Mouse (Mus musculus) heart, adult 18-20 months (tissue): ENCODE data around the gene Atp2b1. TPM values are rescaled to one million over a fixed set of nuclear protein-coding genes. Genes with fewer than 3 reads are reported as not detected.

Source experiments
- DNase-seq, 2 experiments: peaks; one replicate each; pipeline ENCODE4 v3.0.0; 2021 to 2022; ENCODE audit warnings: mixed read lengths in 1 of 2
- total RNA-seq, 2 experiments: library from RNA; stranded (reverse); gene quantifications; 2 replicates each; pipeline ENCODE4 v1.2.3; 2021

Atp2b1 gene
- total RNA-seq, 2 experiments from 2014 or later: 61.2 to 61.4 TPM

DNA sequence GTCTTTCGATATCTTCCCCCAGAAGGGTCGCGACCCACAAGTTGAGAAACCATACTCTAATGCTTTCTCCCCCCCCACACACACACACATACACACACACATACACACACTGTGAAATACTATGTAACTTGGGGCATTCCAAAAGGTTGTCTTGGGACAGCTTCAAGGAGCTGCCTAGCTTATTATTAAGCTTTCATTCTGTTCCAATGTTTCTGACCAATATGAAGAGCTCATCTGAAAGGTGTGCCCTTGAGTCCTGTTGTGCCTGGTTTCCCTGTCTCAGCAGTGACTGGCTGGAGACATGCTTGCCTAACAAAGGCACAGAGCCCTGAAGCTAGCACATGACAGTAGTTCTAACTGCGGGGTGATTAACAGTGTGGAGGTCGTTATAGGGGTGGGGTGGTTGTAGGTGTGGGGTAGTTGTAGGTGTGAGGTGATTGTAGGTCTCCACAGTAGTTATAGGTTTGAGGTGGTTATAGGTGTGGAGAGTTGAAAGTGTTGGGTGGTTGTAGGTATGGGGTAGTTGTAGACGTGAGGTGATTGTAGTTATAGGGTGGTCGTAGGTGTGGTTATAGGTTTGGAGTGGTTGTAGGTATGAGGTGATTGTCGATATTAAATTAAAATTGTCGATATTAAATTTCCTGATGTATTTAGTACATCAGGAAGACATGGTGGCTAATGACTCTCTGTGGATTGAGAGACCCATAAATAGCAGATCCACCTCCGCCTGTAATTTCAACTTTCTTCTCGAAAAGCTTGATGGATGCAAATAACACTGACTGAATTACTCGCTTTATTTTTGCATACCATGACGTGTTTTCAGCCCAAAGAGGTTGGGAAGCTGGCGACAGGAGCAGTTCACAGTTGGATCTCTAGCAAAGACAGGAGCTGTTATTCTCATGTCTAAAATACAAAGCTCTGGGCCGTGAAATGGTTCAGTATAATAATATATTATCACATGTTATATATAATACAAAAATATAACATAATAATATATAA, 119.9 kb downstream of the Atp2b1 start:
- no peak for DNase-seq

DNA sequence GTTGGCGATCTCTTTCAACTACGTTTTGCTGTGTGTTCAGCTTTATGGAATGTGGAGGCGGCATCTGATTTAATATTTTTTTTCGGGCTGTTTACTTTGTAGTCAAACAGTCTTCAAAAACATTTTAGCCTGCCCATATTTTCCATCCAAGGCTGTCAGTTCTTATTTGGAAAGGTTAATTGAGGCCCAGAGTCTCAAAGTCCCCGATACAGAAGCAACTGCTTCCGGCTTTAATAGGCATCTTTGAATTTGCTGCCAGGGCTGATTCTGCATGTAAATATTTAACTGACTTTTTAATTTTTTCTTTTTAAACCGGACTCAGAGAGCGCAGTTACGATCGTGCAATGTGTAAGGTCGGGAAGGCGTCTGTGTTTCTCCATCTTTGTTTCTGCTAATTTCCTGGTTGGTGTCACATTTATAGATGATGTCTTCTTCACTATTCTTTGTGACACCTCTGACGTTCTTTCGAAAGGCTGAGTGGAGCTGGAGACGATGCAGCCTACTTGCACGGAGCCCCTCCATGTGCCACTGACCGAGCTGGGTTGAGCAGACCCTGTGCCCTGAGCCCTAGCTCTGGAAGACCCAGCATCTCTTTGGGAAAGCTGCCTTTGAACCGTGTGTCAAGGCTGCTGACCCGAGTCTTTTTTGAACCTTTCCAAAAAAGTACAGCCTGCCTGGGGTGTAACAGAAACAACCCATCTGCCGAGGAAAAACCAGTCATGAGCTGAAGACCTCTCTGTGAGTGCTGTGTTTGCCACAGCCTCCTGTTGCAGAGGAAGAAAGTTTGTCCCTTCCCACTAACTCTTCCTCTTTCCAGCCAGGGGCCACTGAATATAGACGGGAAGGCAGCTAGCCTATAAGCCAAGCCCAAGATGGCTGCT, 123.2 kb downstream of the Atp2b1 start:
- no peak for DNase-seq

DNA sequence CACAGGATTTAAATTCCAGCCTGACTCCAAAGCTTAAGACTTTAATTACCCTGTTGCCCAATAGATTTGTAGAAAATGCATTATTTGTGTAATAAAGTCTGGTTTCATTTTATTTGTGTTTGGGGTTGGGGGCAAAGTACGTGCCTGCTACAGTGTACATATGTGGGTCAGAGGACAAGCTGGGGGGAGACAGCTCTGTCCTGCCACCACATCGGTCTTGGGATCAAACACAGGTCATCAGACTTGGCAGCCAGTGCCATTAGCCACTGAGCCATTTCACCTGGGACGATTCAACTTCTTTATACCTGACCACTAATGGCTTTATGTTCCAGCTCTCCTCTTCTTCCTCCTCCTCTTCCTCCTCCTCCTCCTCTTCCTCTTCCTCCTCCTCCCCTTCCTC, 124.7 kb downstream of the Atp2b1 start:
- no peak for DNase-seq

DNA sequence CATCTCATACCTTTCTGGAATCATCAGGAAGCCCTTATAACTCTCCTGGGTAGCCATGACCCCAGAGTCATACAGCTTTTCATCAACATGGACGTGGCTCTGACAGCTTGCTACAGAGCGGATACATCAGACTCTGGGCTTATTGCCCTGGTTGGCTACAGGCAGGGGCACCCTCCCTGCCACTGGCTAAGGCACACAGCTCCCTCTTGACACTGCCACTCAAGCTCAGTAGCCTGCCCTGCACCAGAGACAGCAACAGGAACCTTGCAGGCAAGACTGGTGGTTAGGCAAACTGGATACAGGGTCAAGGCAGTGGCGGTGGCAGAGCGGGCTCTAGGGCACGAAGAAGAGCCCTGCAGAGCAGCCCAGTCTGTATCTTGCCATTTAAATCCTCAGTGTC, 126.0 kb downstream of the Atp2b1 start:
- peak in 1 of 2 experiments; percentile 30 for DNase-seq

DNA sequence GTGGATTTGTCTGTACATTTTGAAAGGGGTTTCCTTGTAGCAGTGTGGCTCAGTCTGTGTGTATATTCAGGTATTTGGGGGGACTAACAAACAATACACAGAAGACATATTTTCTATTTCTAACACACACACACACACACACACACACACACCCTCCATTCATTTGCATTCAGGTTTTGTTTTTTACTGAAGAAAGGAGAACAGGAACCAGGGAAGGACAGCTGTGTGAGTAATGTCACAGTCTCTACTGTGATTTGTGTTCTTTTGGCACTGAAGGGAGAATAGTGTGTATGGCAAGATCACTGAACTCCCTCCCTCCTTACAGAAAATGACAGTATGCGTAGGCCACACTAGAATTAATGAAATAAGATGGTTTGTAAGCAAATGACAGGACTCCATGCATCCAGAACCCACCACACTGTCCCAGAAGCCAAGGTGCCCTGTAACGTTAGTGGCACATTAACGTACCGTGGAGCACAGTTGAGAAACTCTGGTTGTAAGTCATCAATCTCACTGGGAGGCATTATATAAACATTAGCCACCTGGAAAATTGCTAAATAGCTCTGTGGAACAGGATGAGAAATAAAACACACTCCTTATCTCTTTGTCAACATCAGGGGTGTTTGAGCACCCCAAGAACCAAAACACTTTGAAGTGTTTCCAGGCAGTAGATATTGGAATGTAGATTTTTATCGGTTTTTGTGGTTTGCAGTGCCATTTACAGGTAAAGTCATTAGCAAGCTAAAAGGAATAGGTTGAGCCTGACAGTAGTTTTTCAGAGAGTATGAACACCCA, 132.7 kb downstream of the Atp2b1 start:
- no peak for DNase-seq

DNA sequence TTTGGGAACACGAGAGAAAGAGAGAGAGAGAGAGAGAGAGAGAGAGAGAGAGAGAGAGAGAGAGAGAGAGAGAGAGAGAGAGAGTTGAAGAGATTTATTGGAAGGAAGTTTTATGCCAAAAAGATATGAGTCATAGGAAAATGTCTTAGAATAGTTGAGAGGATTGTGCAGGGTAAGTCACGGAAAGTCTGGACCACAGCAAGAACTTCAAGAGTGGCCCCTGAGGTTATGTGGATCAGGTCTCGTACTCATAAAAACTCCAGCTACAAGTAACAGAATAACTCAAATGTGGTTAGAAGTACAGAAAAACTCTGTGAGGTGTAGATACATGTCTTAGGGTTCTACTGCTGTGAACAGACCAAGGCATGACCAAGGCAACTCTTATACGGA, 133.3 kb downstream of the Atp2b1 start:
- no peak for DNase-seq

DNA sequence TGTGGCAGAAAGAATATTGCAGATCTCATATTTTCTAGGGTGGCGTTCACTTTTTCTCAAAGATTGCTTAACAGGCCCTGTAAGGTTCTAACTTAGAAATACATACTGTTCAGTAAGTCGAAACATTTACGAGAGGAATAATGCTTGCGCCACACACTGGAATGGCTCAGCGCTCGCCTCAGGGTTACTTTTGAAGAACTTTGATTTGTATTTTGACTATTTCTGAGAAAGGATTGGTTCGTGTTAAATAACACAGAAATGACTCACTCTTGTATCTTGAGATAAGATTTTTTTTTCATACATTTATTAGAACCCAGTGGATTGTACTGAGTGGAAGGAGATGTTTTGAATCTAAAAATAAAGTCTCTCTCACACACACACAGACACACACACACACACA, 135.9 kb downstream of the Atp2b1 start:
- DNase-seq: no peak

DNA sequence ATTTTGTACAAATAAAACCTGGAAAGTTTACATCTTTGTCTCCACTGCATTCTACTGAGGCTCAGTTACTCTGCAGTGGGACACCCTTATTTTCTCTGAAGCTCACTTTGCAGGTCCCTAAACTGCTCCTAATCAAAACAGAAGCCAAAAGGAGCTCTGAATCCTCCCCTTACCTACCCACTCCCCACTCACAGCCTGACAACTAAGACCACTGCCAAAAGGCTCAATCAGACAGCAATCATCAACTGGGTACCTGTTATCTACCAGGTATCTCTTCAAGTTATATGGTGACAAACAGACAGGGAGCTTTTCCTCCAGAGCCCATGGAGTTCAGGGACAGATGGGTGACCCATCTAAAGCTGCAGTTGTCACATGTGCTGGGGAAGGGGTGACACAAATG, 138.9 kb downstream of the Atp2b1 start:
- no peak for DNase-seq

DNA sequence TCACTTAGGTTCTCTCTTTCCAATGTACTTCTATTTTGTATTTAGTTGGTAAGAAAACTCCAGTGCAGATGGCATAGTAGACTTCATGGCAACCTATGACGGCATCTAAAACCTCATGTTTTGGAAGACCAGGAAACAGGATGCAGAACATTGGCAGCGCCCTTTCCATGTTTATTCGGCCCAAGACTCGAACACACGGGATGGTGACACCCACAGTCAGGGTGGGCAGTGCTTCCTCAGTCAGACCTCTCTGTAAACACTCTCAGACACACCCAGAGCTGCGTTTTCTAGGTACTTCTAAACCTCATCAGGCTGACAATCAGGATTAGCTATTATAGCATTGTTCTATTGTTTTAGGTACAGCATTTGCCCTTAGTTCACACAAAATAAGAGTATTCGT, 146.4 kb downstream of the Atp2b1 start:
- DNase-seq: no peak

DNA sequence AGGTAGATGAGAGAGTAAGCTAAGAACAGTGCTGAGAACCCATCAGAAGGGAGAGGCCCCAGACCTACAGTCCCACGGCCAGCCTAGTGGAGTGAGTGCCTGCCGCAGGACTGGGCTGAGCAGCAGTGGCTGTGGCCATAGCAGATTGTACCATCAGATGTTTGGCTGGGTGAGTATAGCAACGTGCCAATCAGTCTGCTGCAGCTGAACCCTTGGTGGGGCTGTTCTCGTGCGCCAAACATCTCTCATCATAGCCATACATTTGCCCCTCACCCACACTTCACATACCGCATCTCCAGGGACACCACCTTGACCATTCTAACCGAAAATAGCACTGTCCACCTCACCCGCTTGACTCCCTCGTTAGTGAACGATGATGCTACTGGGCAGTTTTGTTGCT, 147.2 kb downstream of the Atp2b1 start:
- DNase-seq: no peak

DNA sequence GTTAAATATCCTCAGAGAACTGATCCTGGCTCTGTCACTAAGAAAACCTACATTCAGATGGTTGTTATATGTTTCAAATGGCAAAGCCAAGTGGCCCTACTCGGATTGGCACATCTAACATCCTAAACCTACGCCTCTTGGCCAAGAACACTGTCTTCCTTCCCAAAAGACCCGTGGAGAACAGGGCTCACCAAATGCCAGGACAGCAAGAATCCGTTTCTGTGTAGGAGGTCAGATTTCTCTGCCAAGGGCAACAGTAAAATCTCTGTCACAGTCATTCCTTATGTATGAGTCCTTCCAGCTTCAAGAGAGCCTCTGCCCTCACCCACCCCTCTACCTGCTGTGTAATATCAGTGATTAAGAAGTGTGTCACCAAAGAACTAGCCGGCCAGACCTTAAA, 148.3 kb downstream of the Atp2b1 start:
- DNase-seq: peak in 1 of 2 experiments; percentile 19

Other genes with a start within 250 kb of the Atp2b1 start
- 1 to 10 TPM; 6.4 to 8.7 TPM for gene Poc1b, start 192.6 kb downstream of the Atp2b1 start, total RNA-seq
- 1 to 10 TPM; 2.1 to 2.7 TPM for gene Galnt4, start 193.8 kb downstream of the Atp2b1 start, total RNA-seq
- not detected for gene Phxr2, start 211.9 kb downstream of the Atp2b1 start, total RNA-seq